Mouse (Mus musculus): Measurements from ENCODE around the gene Ttll3.

Ttll3 gene

DNA sequence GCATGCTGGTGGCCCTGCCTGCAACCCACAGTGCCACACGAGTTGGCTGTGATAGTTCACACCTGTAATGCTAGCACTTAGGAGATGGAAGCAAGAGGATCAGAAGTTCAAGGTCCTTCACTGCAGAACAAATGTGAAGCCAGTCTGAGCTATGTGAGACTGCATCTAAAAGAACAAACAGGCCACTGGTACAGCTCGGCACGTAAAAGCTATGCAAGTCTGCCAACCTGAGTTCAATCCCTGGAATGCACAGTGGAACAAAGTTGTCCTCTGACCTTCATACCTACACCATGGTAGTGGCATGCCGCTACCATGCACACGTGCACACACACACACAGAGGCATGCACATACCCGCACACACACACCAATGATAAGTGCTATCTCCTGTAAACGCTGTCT is 35.1 kb downstream of the Ttll3 start:
- no peak for DNase-seq (ENCODE audit: low read depth, low spot score)

DNA sequence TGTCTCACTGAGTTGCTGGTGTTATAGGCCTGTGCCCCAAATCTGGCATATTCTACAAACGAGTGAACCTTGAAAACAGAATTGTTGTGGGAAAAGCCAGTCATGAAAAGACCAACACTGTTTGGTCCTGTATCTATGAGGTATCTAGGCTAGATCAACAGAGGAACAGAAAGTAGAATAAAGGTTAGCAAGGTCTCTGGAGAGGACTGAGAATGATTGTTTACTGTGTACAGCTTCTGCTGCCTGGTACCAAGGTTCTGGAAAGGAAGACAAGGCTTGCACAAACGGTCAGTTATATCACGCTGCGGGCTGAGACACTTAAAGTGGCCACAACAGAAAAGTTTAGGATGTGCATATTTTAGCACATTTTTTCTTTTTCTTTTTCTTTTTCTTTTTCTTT is 37.6 kb downstream of the Ttll3 start:
- DNase-seq (ENCODE audit: low read depth, low spot score) = no peak

GRCm38 (mm10) chr6:113427397-113427796 is 38.3 kb downstream of the Ttll3 start:
- peak; percentile 61 for DNase-seq (ENCODE audit: low read depth, low spot score)

GRCm38 (mm10) chr6:113428006-113428405 is 38.9 kb downstream of the Ttll3 start:
- no peak for DNase-seq (ENCODE audit: low read depth, low spot score)

- DNase-seq (ENCODE audit: low read depth, low spot score) = no peak
Observed at GRCm38 (mm10) chr6:113429965-113430364, 40.9 kb downstream of the Ttll3 start.

GRCm38 (mm10) chr6:113430846-113431245 is 41.8 kb downstream of the Ttll3 start:
- no peak for DNase-seq (ENCODE audit: low read depth, low spot score)

DNA sequence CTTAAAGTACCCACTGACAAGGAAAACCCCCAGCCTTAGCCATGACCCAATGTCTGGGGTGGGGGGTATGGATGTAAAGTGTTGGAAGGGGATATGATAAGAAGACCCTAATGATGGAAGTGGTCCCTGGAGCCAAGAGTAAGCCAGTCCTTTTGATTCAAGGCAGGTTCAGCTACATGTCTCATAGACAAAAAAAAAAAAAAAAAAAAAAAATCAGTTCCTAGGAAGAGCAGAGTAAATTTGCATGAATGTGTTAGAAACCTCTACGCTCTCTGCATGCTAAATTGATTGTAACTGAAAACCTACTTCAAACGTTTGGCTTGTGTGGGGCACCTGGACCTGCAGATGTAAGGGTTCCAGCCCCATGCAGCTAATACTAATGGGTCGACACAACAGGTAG is 42.7 kb downstream of the Ttll3 start:
- DNase-seq (ENCODE audit: low read depth, low spot score) = no peak

DNA sequence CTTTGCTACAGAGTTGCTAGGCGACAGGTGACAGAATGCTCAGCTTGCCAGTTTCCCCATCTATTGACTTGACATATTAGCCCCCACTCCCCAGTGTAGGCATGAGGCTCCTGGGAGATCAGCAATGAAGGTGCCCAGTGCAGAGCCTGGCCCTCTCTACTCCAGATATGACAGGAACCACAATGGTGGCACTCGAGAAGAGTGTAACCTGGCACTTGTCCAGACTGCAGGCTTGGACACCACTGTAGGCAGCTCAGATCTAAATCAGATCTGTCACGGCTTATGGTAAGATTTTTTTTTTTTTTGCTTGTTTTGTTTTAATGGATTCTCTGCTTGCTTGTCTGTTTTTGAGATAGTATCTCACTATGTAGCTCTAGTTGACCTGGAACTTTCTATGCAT is 44.6 kb downstream of the Ttll3 start:
- no peak for DNase-seq (ENCODE audit: low read depth, low spot score)

GRCm38 (mm10) chr6:113434691-113435090 is 45.6 kb downstream of the Ttll3 start:
- no peak for DNase-seq (ENCODE audit: low read depth, low spot score)

DNA sequence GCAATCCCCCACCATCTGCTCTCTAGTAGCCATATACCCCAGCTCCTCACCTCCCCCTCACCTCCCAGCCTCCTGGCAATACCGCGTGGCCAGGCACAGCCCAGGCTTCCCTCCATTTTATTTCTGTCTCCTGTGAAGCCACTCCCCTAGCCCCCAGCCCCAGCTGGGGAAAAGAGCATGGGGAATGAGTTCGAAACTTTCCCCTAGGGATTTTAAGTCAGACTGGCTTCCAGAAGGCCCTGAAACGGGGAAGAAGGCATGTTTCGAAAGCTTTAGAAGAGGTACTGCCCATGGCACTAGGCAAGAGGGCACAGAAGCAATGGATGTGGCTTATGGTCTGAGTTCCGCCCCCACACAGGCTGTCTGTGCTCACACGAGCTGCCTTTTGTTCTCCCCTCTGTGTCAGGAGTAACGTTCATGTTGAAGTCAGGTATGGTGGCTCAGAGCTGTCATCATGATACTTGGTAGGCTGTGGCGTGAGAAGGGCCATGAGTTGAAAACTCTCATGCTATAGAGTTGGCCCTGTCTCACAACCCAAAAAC is 46.7 kb downstream of the Ttll3 start, which contains the start of gene Cidec:
Gene Cidec (minus strand): TSS at position 97 of the 542 bp plus-strand sequence.
- DNase-seq (ENCODE audit: low read depth, low spot score) = no peak

DNA sequence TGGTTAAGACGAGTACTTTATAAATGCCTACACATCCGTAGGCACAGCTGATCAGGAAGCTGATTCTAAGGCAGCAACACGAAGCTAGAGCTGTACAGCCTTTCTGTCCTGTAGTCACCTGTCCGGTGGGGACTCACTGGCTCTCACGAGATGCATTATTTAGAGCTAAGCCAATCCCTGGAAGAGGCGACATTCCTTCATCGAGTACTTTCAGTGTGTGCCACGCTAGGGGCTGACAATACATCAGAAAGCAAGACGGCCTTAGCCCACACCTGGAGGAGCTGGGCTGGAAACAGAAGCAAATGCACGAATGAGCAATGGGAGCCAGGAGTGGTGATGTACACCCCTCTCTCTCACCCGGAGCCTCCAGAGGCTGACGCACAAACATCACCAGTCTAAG is 48.1 kb downstream of the Ttll3 start:
- DNase-seq (ENCODE audit: low read depth, low spot score) = no peak

DNA sequence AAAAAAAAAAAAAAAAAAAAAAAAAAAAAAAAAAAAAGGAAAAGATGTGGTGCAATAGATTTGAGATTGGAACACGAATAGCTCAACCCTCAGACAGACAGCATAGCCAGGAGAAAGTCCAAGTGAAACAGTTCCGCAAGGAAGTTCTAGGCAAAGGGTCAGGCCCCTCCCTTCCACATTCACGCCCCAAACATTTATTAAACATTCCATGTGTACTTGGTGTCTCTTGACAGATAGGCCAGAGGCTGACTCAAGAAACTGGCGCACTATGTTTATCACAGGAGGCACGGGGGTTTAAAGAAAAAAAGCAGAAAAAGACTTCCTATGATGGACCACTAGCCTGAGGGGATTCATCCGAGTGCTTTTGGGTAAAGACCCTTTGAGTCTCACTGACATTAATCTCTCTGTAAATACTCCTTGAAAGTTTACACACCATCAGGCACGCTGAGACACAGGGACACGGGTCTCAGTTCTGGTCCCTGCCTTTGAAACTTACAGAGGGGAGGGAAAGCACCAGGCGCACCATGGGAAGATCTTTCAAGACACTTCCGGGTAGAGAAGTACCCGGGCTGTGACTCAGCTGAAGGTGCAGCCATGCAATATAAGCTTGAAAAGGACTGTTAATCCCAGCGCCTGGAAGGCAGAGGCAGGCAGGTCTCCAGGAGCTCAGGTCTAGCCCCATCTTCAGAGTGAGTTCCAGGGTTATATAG is 49.8 kb downstream of the Ttll3 start:
- no peak for DNase-seq (ENCODE audit: low read depth, low spot score)

DNA sequence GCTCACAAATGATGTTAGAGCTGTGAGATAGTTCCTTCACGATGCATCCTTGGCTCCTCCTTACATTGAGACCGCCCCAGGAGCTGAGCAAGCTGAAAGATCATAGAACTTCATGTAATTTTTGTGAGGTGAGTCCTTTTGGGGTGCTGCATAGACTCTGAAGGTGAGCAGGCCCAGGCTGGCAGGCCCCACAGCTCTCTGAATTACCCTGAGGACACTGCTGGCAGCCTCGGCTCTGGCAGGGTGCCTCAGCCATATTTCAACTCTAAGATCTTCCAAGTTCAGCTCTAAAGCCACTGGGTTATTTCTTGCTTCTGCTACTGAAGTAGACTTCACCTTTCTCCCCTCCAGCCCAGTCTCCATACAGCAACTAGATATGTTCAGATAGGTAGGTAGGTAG is 51.6 kb downstream of the Ttll3 start:
- no peak for DNase-seq (ENCODE audit: low read depth, low spot score)

GRCm38 (mm10) chr6:113441147-113441680 is 52.2 kb downstream of the Ttll3 start:
- DNase-seq (ENCODE audit: low read depth, low spot score) = peak; percentile 77

- no peak for DNase-seq (ENCODE audit: low read depth, low spot score)
Observed at GRCm38 (mm10) chr6:113442087-113442441, 53.0 kb downstream of the Ttll3 start.

GRCm38 (mm10) chr6:113442442-113443090 is 53.5 kb downstream of the Ttll3 start, which contains the start of gene Jagn1:
TSS of gene Jagn1 (plus strand) at chr6:113442569.
- DNase-seq (ENCODE audit: low read depth, low spot score) = peak; percentile 91

DNA sequence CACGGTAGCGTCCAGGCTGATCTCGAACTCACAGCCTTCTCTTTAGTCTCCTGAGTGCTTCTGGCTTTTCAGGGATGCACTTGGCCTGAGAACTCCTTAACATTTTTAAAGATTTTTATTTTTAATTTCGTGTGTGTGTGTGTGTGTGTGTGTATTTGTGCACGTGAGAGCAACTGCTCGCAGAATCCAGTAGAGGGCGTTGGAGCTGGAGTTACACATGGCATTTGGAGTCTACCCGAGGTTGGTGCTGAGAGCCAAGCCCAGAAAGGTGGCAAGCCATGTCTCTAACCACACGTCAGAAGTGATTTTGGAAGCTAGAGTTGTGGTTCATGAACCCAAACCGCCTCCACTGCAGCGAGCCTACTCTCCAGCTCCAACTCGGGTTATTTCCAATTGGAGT is 54.0 kb downstream of the Ttll3 start:
- no peak for DNase-seq (ENCODE audit: low read depth, low spot score)

DNA sequence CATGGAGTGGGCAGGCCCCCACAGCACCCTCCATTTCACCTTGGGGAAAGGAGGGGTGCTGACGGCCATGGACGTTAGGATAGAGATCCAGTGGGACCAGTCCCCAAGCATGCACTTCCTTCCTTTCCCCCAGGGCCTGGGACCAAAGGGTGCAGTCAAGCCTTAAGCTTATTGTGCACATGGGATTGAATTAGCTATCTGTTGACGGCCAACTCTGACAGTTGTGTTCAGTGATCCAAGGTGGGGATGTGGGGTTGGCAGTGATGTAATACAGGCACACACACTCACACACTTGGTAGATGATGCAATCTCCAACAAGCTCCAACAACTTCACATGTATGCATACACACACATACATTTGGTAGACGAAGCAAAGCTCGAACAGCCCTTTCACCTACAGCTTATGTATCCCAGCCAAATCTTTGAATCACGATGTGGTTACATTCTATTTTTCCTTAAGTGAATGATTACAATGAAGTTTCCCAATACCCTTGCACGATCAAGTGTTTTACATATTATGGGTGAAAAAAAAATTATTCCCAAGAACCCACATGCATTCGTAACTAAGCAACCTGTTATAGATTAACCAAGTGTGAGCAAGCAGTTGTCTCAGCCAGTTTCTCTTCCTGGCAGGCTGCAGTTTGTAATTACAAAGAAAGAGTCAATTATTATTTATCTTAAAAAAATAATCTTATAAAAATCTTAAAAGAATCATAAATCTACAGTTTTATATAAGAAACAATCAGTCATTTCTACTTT is 55.3 kb downstream of the Ttll3 start:
- DNase-seq (ENCODE audit: low read depth, low spot score) = no peak

GRCm38 (mm10) chr6:113447639-113448038 is 58.6 kb downstream of the Ttll3 start:
- DNase-seq (ENCODE audit: low read depth, low spot score) = no peak

- no peak for DNase-seq (ENCODE audit: low read depth, low spot score)
Observed at GRCm38 (mm10) chr6:113451839-113452238, 62.8 kb downstream of the Ttll3 start.

- no peak for DNase-seq (ENCODE audit: low read depth, low spot score)
Observed at GRCm38 (mm10) chr6:113455007-113455406, 65.9 kb downstream of the Ttll3 start.

GRCm38 (mm10) chr6:113457952-113458534 is 69.0 kb downstream of the Ttll3 start, which contains the start of gene Il17re:
TSS of gene Il17re (plus strand) at chr6:113458484.
- no peak for DNase-seq (ENCODE audit: low read depth, low spot score)
